Mouse (Mus musculus) hindbrain, embryonic 14.5 days (tissue): Measurements from ENCODE around the gene Unc119. TPM values are rescaled to one million over a fixed set of nuclear protein-coding genes. Genes with fewer than 3 reads are reported as not detected.
A peak's percentile ranks its signal among the peaks of the same experiment; 100 is the strongest.

ENCODE experiments used
- ATAC-seq: fragments of 200-750 bp; cut with Nextera tagmentation; 2 replicates; pipeline ENCODE4 v1.8.0; 2017; ENCODE audit warnings: moderate number of reproducible peaks, mild to moderate bottlenecking, moderate TSS enrichment, moderate library complexity; ENCODE audit not compliant: low FRiP score
- DNase-seq: peaks from one replicate; pipeline ENCODE4 v3.0.0-alpha.2; 2015; ENCODE audit warnings: low spot score
- H3K27ac ChIP-seq: fragments of 300-500 bp; sonication (generic); 2 replicates; pipeline ENCODE4 v1.5.1; 2014; ENCODE audit warnings: mild to moderate bottlenecking, moderate library complexity
- H3K27me3 ChIP-seq: fragments of 300-500 bp; sonication (generic); 2 replicates; pipeline ENCODE4 v1.6.1; 2014; ENCODE audit warnings: mild to moderate bottlenecking, low read length, mixed read lengths; ENCODE audit not compliant: control insufficient read depth, insufficient read depth
- H3K36me3 ChIP-seq: fragments of 300-500 bp; sonication (generic); replicated peaks from 2 replicates; pipeline ENCODE4 v1.6.1; 2014; ENCODE audit not compliant: control insufficient read depth, insufficient read depth
- H3K4me1 ChIP-seq: fragments of 300-500 bp; sonication (generic); replicated peaks from 2 replicates; pipeline ENCODE4 v1.6.1; 2014; ENCODE audit warnings: antibody characterized with exemption, low read length, mixed read lengths; ENCODE audit not compliant: control insufficient read depth, insufficient read depth
- H3K4me2 ChIP-seq: fragments of 300-500 bp; sonication (generic); replicated peaks from 2 replicates; pipeline ENCODE4 v1.6.1; 2014; ENCODE audit warnings: mild to moderate bottlenecking, moderate library complexity
- H3K4me3 ChIP-seq: fragments of 300-500 bp; sonication (generic); replicated peaks from 2 replicates; pipeline ENCODE4 v1.5.1; 2014; ENCODE audit warnings: mild to moderate bottlenecking, low read length
- H3K9ac ChIP-seq: fragments of 300-500 bp; sonication (generic); 2 replicates; pipeline ENCODE4 v1.6.1; 2014
- H3K9me3 ChIP-seq: fragments of 300-500 bp; sonication (generic); 2 replicates; pipeline ENCODE4 v1.6.1; 2016; ENCODE audit warnings: low read length; ENCODE audit not compliant: control insufficient read depth
- WGBS: fragments of 180-500 bp; shearing (Covaris S2); extraction: QIAGEN DNeasy Blood & Tissue Kit; methylation state at CpG from one replicate; pipeline ENCODE4 v1.1.7; 2014; 5-methylcytosine and 5-hydroxymethylcytosine counted together
- polyA plus RNA-seq: library from polyadenylated mRNA; unstranded; fragments of >200 nt; fragmentation: Nextera tagmentation; extraction: Ambion mirVana; gene quantifications from 2 replicates; pipeline ENCODE4 v1.2.1, GENCODE M21; 2014

Gene Unc119
- polyA plus RNA-seq: 82.6 and 95.8 TPM in 2 replicates

- H3K36me3 ChIP-seq: peaks cover 38% of the 10 kb centered on the region
- H3K4me2 ChIP-seq: peak within 1 kb of the TSS; percentile 85
- H3K4me3 ChIP-seq: peak within 1 kb of the TSS; percentile 96
- ATAC-seq: peak; percentile 77
- H3K27ac ChIP-seq: peak within 1 kb of the TSS; percentile 90
- peak within 1 kb of the TSS; percentile 97 for H3K9ac ChIP-seq
- no peaks in the 10 kb centered on the region for H3K9me3 ChIP-seq
- H3K27me3 ChIP-seq: no peaks in the 10 kb centered on the region
- WGBS: under 1% methylated on average over 58 of the region's 66 CpGs
- peak; percentile 73 for DNase-seq
- H3K4me1 ChIP-seq: peaks cover 28% of the 10 kb centered on the region
Measured at GRCm38 (mm10) chr11:78343381-78344327, at the start of gene Unc119. Unc119 (plus strand) TSS chr11:78343482.

- H3K36me3 ChIP-seq: peaks cover 50% of the 10 kb centered on the region
- no peaks in the 10 kb centered on the region for H3K9me3 ChIP-seq
- H3K4me1 ChIP-seq: no peaks in the 10 kb centered on the region
- ATAC-seq: no peak
- no peak overlapping the region for H3K4me3 ChIP-seq
- H3K27me3 ChIP-seq: no peaks in the 10 kb centered on the region
- H3K9ac ChIP-seq: no peak overlapping the region
- H3K27ac ChIP-seq: no peak overlapping the region
- 96% methylated on average over 6 of the region's 6 CpGs for WGBS
- no peak overlapping the region for H3K4me2 ChIP-seq
- DNase-seq: no peak
Measured at GRCm38 (mm10) chr11:78294585-78294984, 48.7 kb upstream of the Unc119 start.

GRCm38 (mm10) chr11:78300917-78301316, 42.4 kb upstream of the Unc119 start:
- H3K4me3 ChIP-seq: peak overlapping the region; percentile 55
- H3K9ac ChIP-seq: peak overlapping the region; percentile 54
- H3K4me2 ChIP-seq: peak overlapping the region; percentile 99
- no peak for DNase-seq
- 72% methylated on average over 7 of the region's 7 CpGs for WGBS
- peak; percentile 40; the same call in 1 of the 2 replicates for ATAC-seq
- no peaks in the 10 kb centered on the region for H3K36me3 ChIP-seq
- no peaks in the 10 kb centered on the region for H3K27me3 ChIP-seq
- peaks cover 5% of the 10 kb centered on the region for H3K4me1 ChIP-seq
- H3K27ac ChIP-seq: no peak overlapping the region
- no peaks in the 10 kb centered on the region for H3K9me3 ChIP-seq

- ATAC-seq (peak; percentile 99), DNase-seq (peak; percentile 90)
- H3K4me1 ChIP-seq: peaks cover 5% of the 10 kb centered on the region
- H3K4me3 ChIP-seq: peak within 1 kb of the TSS; percentile 55
- under 1% methylated on average over 48 of the region's 49 CpGs for WGBS
- H3K4me2 ChIP-seq: peak within 1 kb of the TSS; percentile 99
- H3K27me3 ChIP-seq: no peaks in the 10 kb centered on the region
- H3K9ac ChIP-seq: peak within 1 kb of the TSS; percentile 54
- no peaks in the 10 kb centered on the region for H3K9me3 ChIP-seq
- no peak within 1 kb of the TSS for H3K27ac ChIP-seq
- H3K36me3 ChIP-seq: no peaks in the 10 kb centered on the region
Measured at GRCm38 (mm10) chr11:78301357-78302084, 41.8 kb upstream of the Unc119 start, which contains the start of gene Spag5. Spag5 (plus strand) TSS chr11:78301529.

- DNase-seq (no peak), ATAC-seq (no peak)
- Histone ChIP-seq H3K9ac (no peak overlapping the region), H3K4me2 (no peak overlapping the region), H3K27me3 (no peaks in the 10 kb centered on the region), H3K4me1 (peaks cover 5% of the 10 kb centered on the region), H3K9me3 (no peaks in the 10 kb centered on the region), H3K27ac (no peak overlapping the region), H3K36me3 (no peaks in the 10 kb centered on the region; the same call in 1 of the 2 replicates), H3K4me3 (no peak overlapping the region)
- WGBS: 94% methylated on average over 4 of the region's 4 CpGs
Measured at GRCm38 (mm10) chr11:78305272-78305671, 38.0 kb upstream of the Unc119 start.

- no peaks in the 10 kb centered on the region for H3K27me3 ChIP-seq
- WGBS: 75% methylated on average over 8 of the region's 8 CpGs
- H3K4me3 ChIP-seq: no peak overlapping the region
- ATAC-seq: no peak
- no peaks in the 10 kb centered on the region for H3K9me3 ChIP-seq
- DNase-seq: no peak
- no peak overlapping the region for H3K4me2 ChIP-seq
- no peak overlapping the region for H3K9ac ChIP-seq
- H3K36me3 ChIP-seq: peaks cover 8% of the 10 kb centered on the region
- H3K4me1 ChIP-seq: no peaks in the 10 kb centered on the region
- H3K27ac ChIP-seq: no peak overlapping the region
Measured at GRCm38 (mm10) chr11:78310861-78311511, 32.3 kb upstream of the Unc119 start.

- Histone ChIP-seq H3K9ac (no peak overlapping the region), H3K27ac (no peak overlapping the region), H3K4me2 (no peak overlapping the region), H3K9me3 (no peaks in the 10 kb centered on the region), H3K27me3 (no peaks in the 10 kb centered on the region), H3K36me3 (peaks cover 15% of the 10 kb centered on the region), H3K4me1 (no peaks in the 10 kb centered on the region), H3K4me3 (no peak overlapping the region)
- whole genome bisulfite sequencing: 97% methylated on average over 2 of the region's 2 CpGs
- ATAC-seq (no peak), DNase-seq (no peak)
Measured at GRCm38 (mm10) chr11:78313662-78314061, 29.6 kb upstream of the Unc119 start.

GRCm38 (mm10) chr11:78318411-78318810, 24.9 kb upstream of the Unc119 start:
- no peak for ATAC-seq
- peaks cover 12% of the 10 kb centered on the region for H3K36me3 ChIP-seq
- DNase-seq: no peak
- no peak overlapping the region for H3K27ac ChIP-seq
- H3K9ac ChIP-seq: no peak overlapping the region
- H3K27me3 ChIP-seq: no peaks in the 10 kb centered on the region
- no peak overlapping the region for H3K4me2 ChIP-seq
- peaks cover 10% of the 10 kb centered on the region for H3K4me1 ChIP-seq
- 85% methylated on average over 2 of the region's 2 CpGs for WGBS
- H3K9me3 ChIP-seq: no peaks in the 10 kb centered on the region
- no peak overlapping the region for H3K4me3 ChIP-seq
